Mouse (Mus musculus): ENCODE results near the gene Tgfbr2. TPM values are rescaled to one million over a fixed set of nuclear protein-coding genes. Genes with fewer than 3 reads are reported as not detected.

Gene Tgfbr2
- total and polyA plus RNA-seq, 3 experiments = 19.6 to 46.3 (median 42.8) TPM

- in situ Hi-C loops (cut with MboI; ENCODE audit: low pct_ligation_motif_present, low pct_unique_long_range_greater_than_20kb, low sequenced_read_pairs) (loop anchor here (10.0 kb wide), 1 partner anchor 106 kb away; no protein-coding TSS in a partner anchor), dilution Hi-C loops (cut with MboI; ENCODE audit: extremely low pct_ligation_motif_present, extremely low pct_unique_long_range_greater_than_20kb, low sequenced_read_pairs) (no loop called here)
- Histone ChIP-seq H3K4me3 (replicated peaks in 1 of 3; ENCODE audit: low read depth in 2 of 3, low read length in 2 of 3, poor library complexity in 1 of 3) (peak overlapping the region in 1 of 3 experiments; percentile 21), H3K4me1 (ENCODE audit: control insufficient read depth in 1 of 2, insufficient read depth in 2 of 2) (peaks cover 30 to 90% of the 10 kb centered on the region in 2 experiments), H3K27ac (ENCODE audit: insufficient read depth, low read depth) (peak overlapping the region; percentile 98), H3K4me2 (ENCODE audit: insufficient read depth, low read depth, poor library complexity, severe bottlenecking) (peak overlapping the region; percentile 73), H3K36me3 (replicated peaks in 1 of 2; ENCODE audit: control insufficient read depth in 1 of 2, insufficient read depth in 1 of 2, low read length in 1 of 2) (no peaks in the 10 kb centered on the region), H3K9me3 (replicated peaks; ENCODE audit: low read length) (no peaks in the 10 kb centered on the region), H3K79me2 (replicated peaks; ENCODE audit: control insufficient read depth, extremely low read depth, insufficient read depth, poor library complexity, severe bottlenecking) (no peaks in the 10 kb centered on the region), H3K9ac (ENCODE audit: insufficient read depth, low read depth) (peak overlapping the region; percentile 60), H3K27me3 (replicated peaks) (no peaks in the 10 kb centered on the region)
- TF ChIP-seq ZKSCAN1 (IDR thresholded peaks at IDR 0.05; ENCODE audit: borderline replicate concordance, low read depth, low read length) = no peak
- peak; percentile 65 for TF ChIP-seq TBP (conservative IDR thresholded peaks at IDR 0.05; ENCODE audit: low read depth, low read length)
- TF ChIP-seq HCFC1 (IDR thresholded peaks at IDR 0.05; ENCODE audit: low read depth, low read length) = no peak
- no peak for TF ChIP-seq SIN3A (IDR thresholded peaks at IDR 0.05; ENCODE audit: low read length)
- no peak for TF ChIP-seq GABPA (IDR thresholded peaks at IDR 0.05; ENCODE audit: insufficient replicate concordance, low read depth, low read length)
- TF ChIP-seq MYC (IDR thresholded peaks at IDR 0.05; ENCODE audit: low read depth, low read length) = 0 out of 2 replicates have a peak, but pooled peaks have one; percentile 35
- no peak for TF ChIP-seq POLR2AphosphoS2 (IDR thresholded peaks at IDR 0.05; ENCODE audit: low read depth, low read length)
- peak; percentile 73 for TF ChIP-seq EP300 (IDR thresholded peaks at IDR 0.05; ENCODE audit: low read length)
- TF ChIP-seq NRF1 (IDR thresholded peaks at IDR 0.05; ENCODE audit: low read depth, low read length) = no peak
- TF ChIP-seq ZNF384 (IDR thresholded peaks at IDR 0.05; ENCODE audit: low read depth, low read length) = no peak
- peak; percentile 90 for TF ChIP-seq ETS1 (conservative IDR thresholded peaks at IDR 0.05; ENCODE audit: low read depth, low read length)
- peak; percentile 66 for TF ChIP-seq POLR2A (IDR thresholded peaks at IDR 0.05; ENCODE audit: low read depth, low read length)
- no peak for TF ChIP-seq CTCF (conservative IDR thresholded peaks at IDR 0.05 in 1 of 2, IDR thresholded peaks at IDR 0.05 in 1 of 2; ENCODE audit: low read depth in 2 of 2, low read length in 2 of 2)
- TF ChIP-seq SMC3 (IDR thresholded peaks at IDR 0.05; ENCODE audit: low read depth, low read length) = no peak
- no peak for TF ChIP-seq ELF1 (IDR thresholded peaks at IDR 0.05; ENCODE audit: low read depth, low read length)
- TF ChIP-seq MEF2A (IDR thresholded peaks at IDR 0.05; ENCODE audit: borderline replicate concordance, low read depth, low read length) = peak; percentile 56; the same call in 1 of the 2 replicates
- no peak for TF ChIP-seq CHD1 (IDR thresholded peaks at IDR 0.05; ENCODE audit: low read depth, low read length)
- no peak for TF ChIP-seq USF2 (conservative IDR thresholded peaks at IDR 0.05; ENCODE audit: low read depth, low read length)
- TF ChIP-seq NELFE (IDR thresholded peaks at IDR 0.05; ENCODE audit: low read depth, low read length) = peak; percentile 1; the same call in 1 of the 2 replicates
- TF ChIP-seq TCF12 (IDR thresholded peaks at IDR 0.05; ENCODE audit: low read depth, low read length) = peak; percentile 85
- no peak for TF ChIP-seq CHD2 (IDR thresholded peaks at IDR 0.05; ENCODE audit: low read length)
- no peak for TF ChIP-seq E2F4 (IDR thresholded peaks at IDR 0.05; ENCODE audit: insufficient replicate concordance, low read depth, low read length)
- TF ChIP-seq MAFK (IDR thresholded peaks at IDR 0.05; ENCODE audit: insufficient replicate concordance, low read length) = no peak
- TF ChIP-seq MAX (IDR thresholded peaks at IDR 0.05; ENCODE audit: low read length) = peak; percentile 49; the same call in 1 of the 2 replicates
- TF ChIP-seq IRF4 (IDR thresholded peaks at IDR 0.05; ENCODE audit: low read depth, low read length) = peak; percentile 66
- peak; percentile 94 for TF ChIP-seq JUN (IDR thresholded peaks at IDR 0.05; ENCODE audit: insufficient read depth, low read depth, low read length)
- no peak for TF ChIP-seq ZC3H11A (IDR thresholded peaks at IDR 0.05; ENCODE audit: low read depth, low read length)
- TF ChIP-seq MAZ (IDR thresholded peaks at IDR 0.05; ENCODE audit: low read depth, low read length) = no peak
- TF ChIP-seq BHLHE40 (IDR thresholded peaks at IDR 0.05; ENCODE audit: low read depth, low read length) = peak; percentile 86
- TF ChIP-seq PAX5 (IDR thresholded peaks at IDR 0.05; ENCODE audit: low read length) = no peak
- TF ChIP-seq KAT2A (IDR thresholded peaks at IDR 0.05; ENCODE audit: insufficient replicate concordance, low read length) = no peak
- TF ChIP-seq UBTF (IDR thresholded peaks at IDR 0.05; ENCODE audit: low read depth, low read length) = no peak
- TF ChIP-seq USF1 (IDR thresholded peaks at IDR 0.05; ENCODE audit: low read depth, low read length) = no peak
- peak; percentile 89 for TF ChIP-seq JUND (conservative IDR thresholded peaks at IDR 0.05; ENCODE audit: low read depth, low read length)
- no peak for TF ChIP-seq RCOR1 (conservative IDR thresholded peaks at IDR 0.05; ENCODE audit: low read depth, low read length)
- no peak for TF ChIP-seq MXI1 (IDR thresholded peaks at IDR 0.05; ENCODE audit: low read depth, low read length)
- TF ChIP-seq ZMIZ1 (IDR thresholded peaks at IDR 0.05; ENCODE audit: low read depth, low read length) = no peak
- no peak; the same call in 1 of the 2 replicates for TF ChIP-seq RAD21 (IDR thresholded peaks at IDR 0.05; ENCODE audit: low read depth, low read length)
- peak; percentile 93 for DNase-seq (ENCODE audit: extremely low read depth)
Measured at GRCm38 (mm10) chr9:116218780-116219179, 43.6 kb upstream of the Tgfbr2 start.

All from CH12.LX (cell line).